Mouse (Mus musculus): ENCODE measurements around the gene Fras1. TPM values are rescaled to one million over a fixed set of nuclear protein-coding genes. Genes with fewer than 3 reads are reported as not detected.

Fras1 gene
- total and polyA plus RNA-seq, 3 experiments: not detected

DNA sequence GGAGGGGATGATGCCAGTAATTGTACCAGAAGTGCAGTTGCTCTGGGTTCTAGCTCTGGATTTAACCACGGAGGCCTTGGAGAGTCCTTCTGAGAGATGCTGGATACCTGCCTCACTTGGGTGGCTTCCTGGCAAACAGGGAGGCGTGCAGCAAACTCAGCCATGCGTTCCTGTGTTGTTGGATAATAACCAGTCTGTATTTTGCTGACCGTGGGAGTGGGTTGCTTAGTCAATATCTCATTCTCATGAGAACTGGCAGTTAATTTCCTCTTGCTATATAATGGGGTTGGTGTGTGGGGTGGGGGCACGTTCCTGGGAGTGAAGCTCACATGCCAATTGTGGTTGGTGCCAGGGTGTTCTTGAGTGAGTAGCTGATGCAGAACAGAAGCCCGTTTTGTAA is 142.6 kb downstream of the Fras1 start:
- no peaks in the 10 kb centered on the region for H3K36me3 ChIP-seq (ENCODE audit: control insufficient read depth in 1 of 2, insufficient read depth in 2 of 2, low read length in 2 of 2)
- no peaks in the 10 kb centered on the region for H3K9me3 ChIP-seq (replicated peaks; ENCODE audit: insufficient read depth, low read length)
- no peaks in the 10 kb centered on the region for H3K79me2 ChIP-seq (ENCODE audit: control insufficient read depth, insufficient read depth, low read length, poor library complexity)
- H3K9ac ChIP-seq (ENCODE audit: control insufficient read depth, low read depth, low read length, poor library complexity, severe bottlenecking): no peak overlapping the region
- no peak overlapping the region for H3K27ac ChIP-seq (ENCODE audit: control insufficient read depth, low read depth, low read length)
- no peaks in the 10 kb centered on the region for H3K27me3 ChIP-seq (ENCODE audit: control insufficient read depth in 1 of 2, insufficient read depth in 2 of 2, low read length in 2 of 2)
- DNase-seq (ENCODE audit: low read depth, low spot score): no peak
- peaks cover 0 to 3% of the 10 kb centered on the region in 2 experiments; a peak in 1 of 4 replicates for H3K4me1 ChIP-seq (ENCODE audit: control insufficient read depth in 1 of 2, insufficient read depth in 2 of 2, low read length in 2 of 2)
- no peak for TF ChIP-seq POLR2A (IDR thresholded peaks at IDR 0.05; ENCODE audit: control insufficient read depth in 1 of 2, insufficient read depth in 1 of 2, low read depth in 1 of 2, low read length in 2 of 2, poor library complexity in 1 of 2)
- TF ChIP-seq MYC (IDR thresholded peaks at IDR 0.05; ENCODE audit: low read depth, low read length): no peak
- no peak for TF ChIP-seq ZC3H11A (IDR thresholded peaks at IDR 0.05; ENCODE audit: low read depth, low read length)
- no peak for TF ChIP-seq RCOR1 (IDR thresholded peaks at IDR 0.05; ENCODE audit: low read depth, low read length)
- TF ChIP-seq ETS1 (IDR thresholded peaks at IDR 0.05; ENCODE audit: low read depth, low read length): no peak
- TF ChIP-seq E2F4 (IDR thresholded peaks at IDR 0.05; ENCODE audit: borderline replicate concordance, low read depth, low read length): no peak
- TF ChIP-seq NELFE (IDR thresholded peaks at IDR 0.05; ENCODE audit: low read depth, low read length): no peak
- no peak for TF ChIP-seq MEF2A (IDR thresholded peaks at IDR 0.05; ENCODE audit: extremely low read depth, insufficient replicate concordance, low read depth, low read length, poor library complexity, severe bottlenecking)
- H3K4me3 ChIP-seq (ENCODE audit: control insufficient read depth in 1 of 2, insufficient read depth in 1 of 2, low read depth in 2 of 2, low read length in 2 of 2): no peak overlapping the region

GRCm38 (mm10) chr5:96521541-96521940 is 147.8 kb downstream of the Fras1 start:
- no peaks in the 10 kb centered on the region for H3K79me2 ChIP-seq (ENCODE audit: control insufficient read depth, insufficient read depth, low read length, poor library complexity)
- no peak overlapping the region for H3K9ac ChIP-seq (ENCODE audit: control insufficient read depth, low read depth, low read length, poor library complexity, severe bottlenecking)
- H3K36me3 ChIP-seq (ENCODE audit: control insufficient read depth in 1 of 2, insufficient read depth in 2 of 2, low read length in 2 of 2): no peaks in the 10 kb centered on the region
- H3K4me1 ChIP-seq (ENCODE audit: control insufficient read depth in 1 of 2, insufficient read depth in 2 of 2, low read length in 2 of 2): no peaks in the 10 kb centered on the region
- no peak for DNase-seq (ENCODE audit: low read depth, low spot score)
- no peaks in the 10 kb centered on the region for H3K9me3 ChIP-seq (replicated peaks; ENCODE audit: insufficient read depth, low read length)
- H3K4me3 ChIP-seq (ENCODE audit: control insufficient read depth in 1 of 2, insufficient read depth in 1 of 2, low read depth in 2 of 2, low read length in 2 of 2): no peak overlapping the region
- H3K27me3 ChIP-seq (ENCODE audit: control insufficient read depth in 1 of 2, insufficient read depth in 2 of 2, low read length in 2 of 2): no peaks in the 10 kb centered on the region
- TF ChIP-seq SMC3 (IDR thresholded peaks at IDR 0.05; ENCODE audit: low read depth, low read length): no peak
- no peak for TF ChIP-seq RCOR1 (IDR thresholded peaks at IDR 0.05; ENCODE audit: low read depth, low read length)
- H3K27ac ChIP-seq (ENCODE audit: control insufficient read depth, low read depth, low read length): no peak overlapping the region

DNA sequence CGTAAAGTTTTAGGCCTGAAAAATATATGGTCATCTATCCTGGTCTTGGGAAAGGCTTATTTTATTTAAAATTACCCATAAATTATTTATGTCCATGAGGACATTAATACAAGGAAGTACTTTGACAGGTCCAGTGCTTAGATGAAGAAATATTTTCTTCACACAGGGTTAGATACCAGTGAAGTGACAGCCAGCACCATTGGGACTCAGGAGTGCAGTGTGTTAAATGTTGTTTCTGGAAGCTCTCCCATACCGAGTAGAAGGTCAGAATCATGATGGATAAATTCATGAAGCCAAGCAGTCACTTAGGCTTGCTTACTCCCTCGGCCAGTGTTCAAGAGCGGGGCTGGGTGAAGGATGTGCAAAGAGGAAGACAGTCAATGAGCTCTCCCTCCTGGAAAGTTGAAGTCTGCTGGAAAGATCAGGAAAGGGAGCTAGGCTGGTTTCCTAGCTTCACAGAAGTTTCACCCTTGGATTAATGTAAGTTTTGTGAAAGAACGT is 149.2 kb downstream of the Fras1 start:
- H3K27me3 ChIP-seq (ENCODE audit: control insufficient read depth in 1 of 2, insufficient read depth in 2 of 2, low read length in 2 of 2): no peaks in the 10 kb centered on the region
- H3K27ac ChIP-seq (ENCODE audit: control insufficient read depth, low read depth, low read length): no peak overlapping the region
- H3K36me3 ChIP-seq (ENCODE audit: control insufficient read depth in 1 of 2, insufficient read depth in 2 of 2, low read length in 2 of 2): no peaks in the 10 kb centered on the region
- H3K9ac ChIP-seq (ENCODE audit: control insufficient read depth, low read depth, low read length, poor library complexity, severe bottlenecking): no peak overlapping the region
- H3K4me3 ChIP-seq (ENCODE audit: control insufficient read depth in 1 of 2, insufficient read depth in 1 of 2, low read depth in 2 of 2, low read length in 2 of 2): no peak overlapping the region
- no peaks in the 10 kb centered on the region for H3K4me1 ChIP-seq (ENCODE audit: control insufficient read depth in 1 of 2, insufficient read depth in 2 of 2, low read length in 2 of 2)
- DNase-seq (ENCODE audit: low read depth, low spot score): no peak
- no peaks in the 10 kb centered on the region for H3K9me3 ChIP-seq (replicated peaks; ENCODE audit: insufficient read depth, low read length)
- TF ChIP-seq MYC (IDR thresholded peaks at IDR 0.05; ENCODE audit: low read depth, low read length) (no peak), EP300 (IDR thresholded peaks at IDR 0.05; ENCODE audit: low read depth in 1 of 2, low read length in 2 of 2) (no peak), SMC3 (IDR thresholded peaks at IDR 0.05; ENCODE audit: low read depth, low read length) (no peak), MYB (IDR thresholded peaks at IDR 0.05; ENCODE audit: low read depth, low read length) (no peak), MXI1 (IDR thresholded peaks at IDR 0.05; ENCODE audit: low read depth, low read length) (no peak), NELFE (IDR thresholded peaks at IDR 0.05; ENCODE audit: low read depth, low read length) (no peak), RAD21 (IDR thresholded peaks at IDR 0.05; ENCODE audit: low read depth, low read length) (no peak), TCF12 (IDR thresholded peaks at IDR 0.05; ENCODE audit: low read depth, low read length) (no peak), HCFC1 (IDR thresholded peaks at IDR 0.05; ENCODE audit: low read depth, low read length) (no peak), POLR2AphosphoS2 (IDR thresholded peaks at IDR 0.05; ENCODE audit: low read length) (no peak), TAL1 (IDR thresholded peaks at IDR 0.05; ENCODE audit: low read length) (no peak), ETS1 (IDR thresholded peaks at IDR 0.05; ENCODE audit: low read depth, low read length) (no peak), MAZ (IDR thresholded peaks at IDR 0.05; ENCODE audit: low read depth, low read length) (no peak), CTCF (IDR thresholded peaks at IDR 0.05 in 2 of 3, conservative IDR thresholded peaks at IDR 0.05 in 1 of 3; ENCODE audit: control insufficient read depth in 1 of 3, insufficient read depth in 1 of 3, low read depth in 2 of 3, low read length in 3 of 3, poor library complexity in 1 of 3, severe bottlenecking in 1 of 3) (no peak), GABPA (IDR thresholded peaks at IDR 0.05; ENCODE audit: low read depth, low read length) (no peak), RCOR1 (IDR thresholded peaks at IDR 0.05; ENCODE audit: low read depth, low read length) (no peak), NRF1 (IDR thresholded peaks at IDR 0.05; ENCODE audit: insufficient read depth, low read depth, low read length, poor library complexity, severe bottlenecking) (no peak), CHD2 (IDR thresholded peaks at IDR 0.05; ENCODE audit: low read length) (no peak)
- H3K79me2 ChIP-seq (ENCODE audit: control insufficient read depth, insufficient read depth, low read length, poor library complexity): no peaks in the 10 kb centered on the region

Data from MEL (cell line).